Mouse (Mus musculus): ENCODE data around the gene Plrg1. TPM values are rescaled to one million over a fixed set of nuclear protein-coding genes. Genes with fewer than 3 reads are reported as not detected.

Gene Plrg1
- 21.1 and 25.1 TPM in 2 replicates for polyA plus RNA-seq (2012; rRNA removed)

GRCm38 (mm10) chr3:83055281-83056038 is at the start of gene Plrg1:
TSS of gene Plrg1 (plus strand) at chr3:83055522.
- peak; percentile 95 to 98 for DNase-seq (ENCODE audit: low read depth in 1 of 2, low spot score in 2 of 2)
- peak within 1 kb of the TSS; percentile 79 for H3K4me3 ChIP-seq (ENCODE audit: extremely low read depth, insufficient read depth, insufficient read length)
- TF ChIP-seq POLR2A (IDR thresholded peaks at IDR 0.05; ENCODE audit: low read depth, low read length) (peak; percentile 78), CTCF (IDR thresholded peaks at IDR 0.05; ENCODE audit: extremely low read depth, insufficient read depth, insufficient read length, insufficient replicate concordance) (no peak)
- H3K36me3 ChIP-seq (ENCODE audit: control insufficient read depth, insufficient read depth, low read length): peaks cover 12% of the 10 kb centered on the region
- H3K27ac ChIP-seq (ENCODE audit: insufficient read depth, low read length): peak within 1 kb of the TSS; percentile 61
- no peaks in the 10 kb centered on the region for H3K27me3 ChIP-seq (ENCODE audit: control insufficient read depth, insufficient read depth, low read length)
- under 1% methylated on average over 60 of the region's 61 CpGs for WGBS
- H3K4me1 ChIP-seq (ENCODE audit: control insufficient read depth, insufficient read depth, insufficient read length): peaks cover 2% of the 10 kb centered on the region; the same call in 1 of the 2 replicates

- no peak for DNase-seq (ENCODE audit: low read depth in 1 of 2, low spot score in 2 of 2)
- WGBS: 56% methylated on average over 7 of the region's 7 CpGs
- H3K36me3 ChIP-seq (ENCODE audit: control insufficient read depth, insufficient read depth, low read length): no peaks in the 10 kb centered on the region
- H3K4me1 ChIP-seq (ENCODE audit: control insufficient read depth, insufficient read depth, insufficient read length): no peaks in the 10 kb centered on the region
- no peaks in the 10 kb centered on the region for H3K27me3 ChIP-seq (ENCODE audit: control insufficient read depth, insufficient read depth, low read length)
- no peak within 1 kb of the TSS for H3K4me3 ChIP-seq (ENCODE audit: extremely low read depth, insufficient read depth, insufficient read length)
- TF ChIP-seq CTCF (IDR thresholded peaks at IDR 0.05; ENCODE audit: extremely low read depth, insufficient read depth, insufficient read length, insufficient replicate concordance) (no peak), POLR2A (IDR thresholded peaks at IDR 0.05; ENCODE audit: low read depth, low read length) (no peak)
- H3K27ac ChIP-seq (ENCODE audit: insufficient read depth, low read length): no peak within 1 kb of the TSS
These were observed 47.8 kb upstream of the Plrg1 start, which contains the start of gene Fgg for GRCm38 (mm10) chr3:83007557-83007956. TSS of gene Fgg (plus strand) at chr3:83007724.

GRCm38 (mm10) chr3:83010291-83010690 is 45.0 kb upstream of the Plrg1 start:
- Histone ChIP-seq H3K27ac (ENCODE audit: insufficient read depth, low read length) (no peak overlapping the region), H3K4me3 (ENCODE audit: extremely low read depth, insufficient read depth, insufficient read length) (no peak overlapping the region), H3K4me1 (ENCODE audit: control insufficient read depth, insufficient read depth, insufficient read length) (no peaks in the 10 kb centered on the region), H3K27me3 (ENCODE audit: control insufficient read depth, insufficient read depth, low read length) (no peaks in the 10 kb centered on the region), H3K36me3 (ENCODE audit: control insufficient read depth, insufficient read depth, low read length) (no peaks in the 10 kb centered on the region)
- TF ChIP-seq POLR2A (IDR thresholded peaks at IDR 0.05; ENCODE audit: low read depth, low read length) (no peak), CTCF (IDR thresholded peaks at IDR 0.05; ENCODE audit: extremely low read depth, insufficient read depth, insufficient read length, insufficient replicate concordance) (no peak)
- WGBS: 80% methylated on average over 11 of the region's 11 CpGs
- no peak for DNase-seq (ENCODE audit: low read depth in 1 of 2, low spot score in 2 of 2)

GRCm38 (mm10) chr3:83011136-83011535 is 44.2 kb upstream of the Plrg1 start:
- no peak overlapping the region for H3K27ac ChIP-seq (ENCODE audit: insufficient read depth, low read length)
- TF ChIP-seq CTCF (IDR thresholded peaks at IDR 0.05; ENCODE audit: extremely low read depth, insufficient read depth, insufficient read length, insufficient replicate concordance): no peak
- no peak for TF ChIP-seq POLR2A (IDR thresholded peaks at IDR 0.05; ENCODE audit: low read depth, low read length)
- no peaks in the 10 kb centered on the region for H3K27me3 ChIP-seq (ENCODE audit: control insufficient read depth, insufficient read depth, low read length)
- 84% methylated on average over 4 of the region's 4 CpGs for WGBS
- DNase-seq (ENCODE audit: low read depth in 1 of 2, low spot score in 2 of 2): no peak
- H3K4me1 ChIP-seq (ENCODE audit: control insufficient read depth, insufficient read depth, insufficient read length): no peaks in the 10 kb centered on the region
- H3K36me3 ChIP-seq (ENCODE audit: control insufficient read depth, insufficient read depth, low read length): no peaks in the 10 kb centered on the region
- no peak overlapping the region for H3K4me3 ChIP-seq (ENCODE audit: extremely low read depth, insufficient read depth, insufficient read length)

GRCm38 (mm10) chr3:83011565-83011964 is 43.8 kb upstream of the Plrg1 start:
- H3K4me3 ChIP-seq (ENCODE audit: extremely low read depth, insufficient read depth, insufficient read length): no peak overlapping the region
- no peak for DNase-seq (ENCODE audit: low read depth in 1 of 2, low spot score in 2 of 2)

GRCm38 (mm10) chr3:83012636-83013035 is 42.7 kb upstream of the Plrg1 start:
- H3K27ac ChIP-seq (ENCODE audit: insufficient read depth, low read length): no peak overlapping the region
- no peaks in the 10 kb centered on the region for H3K4me1 ChIP-seq (ENCODE audit: control insufficient read depth, insufficient read depth, insufficient read length)
- no peak overlapping the region for H3K4me3 ChIP-seq (ENCODE audit: extremely low read depth, insufficient read depth, insufficient read length)
- 92% methylated on average over 19 of the region's 19 CpGs for WGBS
- no peak for TF ChIP-seq POLR2A (IDR thresholded peaks at IDR 0.05; ENCODE audit: low read depth, low read length)
- no peak for TF ChIP-seq CTCF (IDR thresholded peaks at IDR 0.05; ENCODE audit: extremely low read depth, insufficient read depth, insufficient read length, insufficient replicate concordance)
- H3K36me3 ChIP-seq (ENCODE audit: control insufficient read depth, insufficient read depth, low read length): no peaks in the 10 kb centered on the region
- DNase-seq (ENCODE audit: low read depth in 1 of 2, low spot score in 2 of 2): no peak
- no peaks in the 10 kb centered on the region for H3K27me3 ChIP-seq (ENCODE audit: control insufficient read depth, insufficient read depth, low read length)

More at GRCm38 (mm10) chr3:83011565-83011964, 43.8 kb upstream of the Plrg1 start:
- Histone ChIP-seq H3K36me3 (ENCODE audit: control insufficient read depth, insufficient read depth, low read length) (no peaks in the 10 kb centered on the region), H3K27ac (ENCODE audit: insufficient read depth, low read length) (no peak overlapping the region), H3K27me3 (ENCODE audit: control insufficient read depth, insufficient read depth, low read length) (no peaks in the 10 kb centered on the region), H3K4me1 (ENCODE audit: control insufficient read depth, insufficient read depth, insufficient read length) (no peaks in the 10 kb centered on the region)
- no peak for TF ChIP-seq POLR2A (IDR thresholded peaks at IDR 0.05; ENCODE audit: low read depth, low read length)
- no peak for TF ChIP-seq CTCF (IDR thresholded peaks at IDR 0.05; ENCODE audit: extremely low read depth, insufficient read depth, insufficient read length, insufficient replicate concordance)
- WGBS: 90% methylated on average over 4 of the region's 4 CpGs

- Histone ChIP-seq H3K4me1 (ENCODE audit: control insufficient read depth, insufficient read depth, insufficient read length) (no peaks in the 10 kb centered on the region), H3K27ac (ENCODE audit: insufficient read depth, low read length) (no peak overlapping the region), H3K4me3 (ENCODE audit: extremely low read depth, insufficient read depth, insufficient read length) (no peak overlapping the region), H3K36me3 (ENCODE audit: control insufficient read depth, insufficient read depth, low read length) (no peaks in the 10 kb centered on the region), H3K27me3 (ENCODE audit: control insufficient read depth, insufficient read depth, low read length) (no peaks in the 10 kb centered on the region)
- no peak for TF ChIP-seq CTCF (IDR thresholded peaks at IDR 0.05; ENCODE audit: extremely low read depth, insufficient read depth, insufficient read length, insufficient replicate concordance)
- no peak for TF ChIP-seq POLR2A (IDR thresholded peaks at IDR 0.05; ENCODE audit: low read depth, low read length)
- no peak for DNase-seq (ENCODE audit: low read depth in 1 of 2, low spot score in 2 of 2)
- 88% methylated on average over 10 of the region's 10 CpGs for WGBS
These were observed 41.4 kb upstream of the Plrg1 start for GRCm38 (mm10) chr3:83013951-83014350.

Data from spleen, adult 2 months (tissue).